Mouse (Mus musculus): ENCODE results near the gene Opcml.

DNA sequence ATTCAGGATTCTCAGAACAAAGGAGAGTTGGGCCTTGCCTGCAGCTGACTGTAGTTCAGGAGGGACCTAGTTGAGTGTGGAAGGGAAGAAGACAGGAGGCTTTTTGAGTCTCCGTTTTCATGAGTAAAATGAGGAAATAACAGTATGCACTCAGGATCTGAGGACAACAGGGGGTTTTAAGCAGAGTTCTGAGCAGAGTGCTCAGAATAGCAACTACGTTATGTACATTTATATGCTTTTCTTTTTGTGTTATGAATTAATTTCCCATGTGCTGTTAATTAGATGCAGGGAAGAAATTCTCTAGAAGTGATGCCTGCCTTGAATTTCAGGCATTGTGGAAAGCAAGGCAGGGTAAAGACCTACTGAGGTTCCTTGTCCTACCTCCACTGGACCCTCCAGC lies 697.9 kb downstream of the Opcml start:
- TF ChIP-seq CTCF (IDR thresholded peaks at IDR 0.05; ENCODE audit: extremely low read depth, insufficient read depth, low read length), result no peak
- no peak for TF ChIP-seq POLR2A (IDR thresholded peaks at IDR 0.05; ENCODE audit: extremely low read depth, insufficient read depth, low read length)

Measured in cortical plate, adult 2 months (tissue).